Mouse (Mus musculus) embryonic fibroblast, embryonic 13.5 days (primary cell): Measurements from ENCODE around the gene Wnt2b.

ENCODE experiments used
- CTCF ChIP-seq: IDR thresholded peaks from 2 replicates; pipeline ENCODE4 v1.5.1; 2011; ENCODE audit warnings: mild to moderate bottlenecking, control low read depth, low read length, moderate library complexity, borderline replicate concordance; ENCODE audit not compliant: insufficient read depth
- POLR2A ChIP-seq: IDR thresholded peaks from 2 replicates; pipeline ENCODE4 v1.6.1; 2011; ENCODE audit warnings: low read depth, mild to moderate bottlenecking, control low read depth, low read length, moderate library complexity

DNA sequence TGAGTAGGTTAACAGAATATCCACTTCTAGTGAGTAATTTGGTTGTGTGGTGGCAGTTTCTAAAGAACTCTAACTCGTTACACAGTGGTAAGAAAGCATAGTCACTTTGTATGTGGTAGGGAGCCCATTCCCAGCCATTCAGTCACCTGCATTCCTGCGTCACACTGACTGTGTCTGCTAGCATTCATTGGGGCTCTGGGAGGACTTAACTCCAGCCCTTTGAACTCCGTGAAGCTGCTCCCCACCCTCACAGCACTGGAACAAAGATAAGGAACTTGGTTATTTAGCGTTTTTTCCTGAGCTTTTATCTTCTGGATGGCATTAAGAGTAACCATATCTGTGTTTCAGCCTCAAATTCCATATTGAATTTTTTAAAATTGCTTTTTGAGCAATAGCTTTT, 23.4 kb downstream of the Wnt2b start:
- TF ChIP-seq CTCF (no peak), POLR2A (no peak)
